Mouse (Mus musculus): Measurements from ENCODE around the gene Casq1. TPM values are rescaled to one million over a fixed set of nuclear protein-coding genes. Genes with fewer than 3 reads are reported as not detected.
A peak's percentile ranks its signal among the peaks of the same experiment; 100 is the strongest.

Casq1 gene
- polyA plus RNA-seq, 1 experiment from 2014 or later = 1.6 TPM

DNA sequence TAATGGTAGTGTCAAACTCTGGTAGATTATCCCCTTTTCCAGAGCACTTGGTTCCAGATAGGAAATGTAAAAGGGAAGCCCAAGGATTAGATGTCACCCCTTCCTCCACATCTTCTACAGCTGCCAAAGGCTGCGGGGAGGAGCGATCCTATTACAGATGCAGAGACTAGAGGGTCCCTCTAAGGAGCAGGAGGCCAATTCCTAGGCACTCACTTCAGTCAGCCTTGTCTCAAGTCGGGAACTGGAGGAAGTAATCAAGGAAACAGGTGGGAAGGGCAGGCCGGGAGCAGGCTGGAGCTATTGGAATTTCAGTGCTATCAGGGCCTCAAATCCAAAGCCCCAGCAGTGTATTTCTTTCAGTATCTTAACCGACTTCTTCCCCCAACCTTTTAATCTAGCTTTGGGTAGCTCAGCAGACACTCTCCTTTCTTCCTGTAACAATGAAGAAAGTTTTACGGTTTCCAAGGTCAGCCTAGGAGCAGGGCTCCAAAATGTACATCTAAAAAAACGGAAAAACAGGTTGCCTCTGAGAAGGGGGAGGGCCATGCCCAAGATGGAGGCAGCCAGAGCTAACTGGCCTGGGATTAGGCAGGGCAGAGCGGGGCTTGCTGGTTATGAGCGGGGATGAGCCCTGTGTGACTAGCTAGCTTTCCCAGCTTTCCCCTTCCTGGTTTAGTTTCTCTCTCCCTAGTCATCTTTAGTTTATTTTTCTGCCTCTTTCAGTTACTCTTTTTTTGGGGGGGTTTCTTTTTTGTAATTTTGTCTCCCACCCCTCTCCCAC is 15.4 kb downstream of the Casq1 start:
- Histone ChIP-seq H3K4me1 (peaks cover 71% of the 10 kb centered on the region), H3K36me3 (peaks cover 36% of the 10 kb centered on the region), H3K27me3 (ENCODE audit: low read depth, poor library complexity, severe bottlenecking) (no peaks in the 10 kb centered on the region), H3K9me3 (replicated peaks) (no peaks in the 10 kb centered on the region), H3K27ac (peak overlapping the region; percentile 77), H3K4me3 (0 out of 2 replicates have a peak overlapping the region, but pooled peaks have one; percentile 68)
- DNase-seq (ENCODE audit: low spot score) = no peak
- WGBS = 24% methylated on average over 9 of the region's 9 CpGs

DNA sequence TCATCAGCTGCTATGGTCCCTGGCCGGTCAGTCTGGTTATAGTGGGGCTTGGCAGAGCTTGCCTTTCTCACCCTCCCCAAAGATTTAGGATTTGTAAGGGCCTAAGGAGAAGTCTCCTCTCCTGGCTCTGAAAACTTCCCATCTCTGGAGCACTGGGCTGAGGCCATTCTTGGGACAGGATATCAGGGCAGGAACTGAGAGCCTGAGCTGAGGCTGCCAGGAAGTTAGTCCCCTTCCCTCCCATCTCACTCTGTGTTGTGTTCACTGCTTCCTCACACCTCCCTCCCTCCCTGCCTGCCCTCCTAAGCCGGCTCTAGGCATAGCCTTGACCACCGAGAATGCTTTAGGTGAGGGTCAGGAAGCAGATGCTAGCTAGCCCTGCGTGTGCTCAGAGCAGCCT is 16.1 kb downstream of the Casq1 start:
- Histone ChIP-seq H3K4me1 (peaks cover 71% of the 10 kb centered on the region), H3K27ac (peak overlapping the region; percentile 77), H3K9me3 (replicated peaks) (no peaks in the 10 kb centered on the region), H3K36me3 (peaks cover 40% of the 10 kb centered on the region), H3K27me3 (ENCODE audit: low read depth, poor library complexity, severe bottlenecking) (no peaks in the 10 kb centered on the region), H3K4me3 (peak overlapping the region; percentile 18; the same call in 1 of the 2 replicates)
- DNase-seq (ENCODE audit: low spot score) = no peak
- WGBS = 8% methylated on average over 4 of the region's 4 CpGs

GRCm38 (mm10) chr1:172202894-172203522 is 16.7 kb downstream of the Casq1 start:
- H3K27me3 ChIP-seq (ENCODE audit: low read depth, poor library complexity, severe bottlenecking) = no peaks in the 10 kb centered on the region
- H3K27ac ChIP-seq = peak overlapping the region; percentile 77
- peaks cover 46% of the 10 kb centered on the region for H3K36me3 ChIP-seq
- 32% methylated on average over 2 of the region's 2 CpGs for WGBS
- H3K9me3 ChIP-seq (replicated peaks) = no peaks in the 10 kb centered on the region
- H3K4me3 ChIP-seq = peak overlapping the region; percentile 18; the same call in 1 of the 2 replicates
- peak; percentile 53 for DNase-seq (ENCODE audit: low spot score)
- peaks cover 71% of the 10 kb centered on the region for H3K4me1 ChIP-seq

DNA sequence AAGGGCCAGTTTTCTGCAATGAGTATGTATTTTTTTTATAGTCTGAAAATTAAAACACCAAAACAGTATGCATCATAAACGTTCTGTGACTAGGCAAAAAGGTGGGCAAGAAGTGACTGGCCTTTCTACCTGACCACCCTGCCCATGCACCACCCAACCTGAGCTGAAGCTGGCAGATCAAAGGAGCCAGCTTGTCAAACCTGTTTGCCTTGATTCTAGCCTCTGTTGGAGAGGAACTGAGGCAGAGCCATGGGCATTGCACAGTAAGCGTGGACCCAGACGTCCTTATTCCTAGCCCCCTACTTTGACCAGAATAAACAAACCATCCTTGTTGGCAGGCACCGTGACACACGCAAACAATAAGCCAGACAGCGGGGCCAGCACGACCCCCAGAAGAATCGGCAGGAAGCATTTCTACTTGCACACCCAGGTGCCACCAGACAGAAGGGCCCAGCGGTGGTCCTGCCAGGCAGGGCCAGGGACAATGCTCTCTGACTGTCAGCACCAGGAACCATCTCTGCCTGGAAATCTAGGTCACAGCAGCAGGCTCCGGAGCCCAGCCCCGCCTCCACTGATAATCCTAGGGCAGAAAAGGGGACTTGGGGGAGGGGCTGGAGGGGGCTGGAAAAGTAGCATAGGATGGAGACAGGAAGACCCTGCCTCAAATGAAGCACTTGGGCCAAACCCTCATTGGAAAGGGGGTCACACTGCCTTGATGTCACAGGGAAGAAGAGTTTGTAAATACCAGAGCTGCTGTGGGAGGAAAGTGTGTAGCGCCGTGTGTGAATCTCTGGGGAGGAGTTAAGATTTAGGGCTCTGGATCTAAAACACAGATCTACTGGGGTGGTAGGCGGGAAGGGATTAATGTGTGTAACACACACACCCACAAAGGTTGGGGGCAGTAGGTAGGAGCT is 17.4 kb downstream of the Casq1 start:
- H3K9me3 ChIP-seq (replicated peaks) = no peaks in the 10 kb centered on the region
- H3K4me3 ChIP-seq = 0 out of 2 replicates have a peak overlapping the region, but pooled peaks have one; percentile 17
- 23% methylated on average over 14 of the region's 14 CpGs for WGBS
- H3K27ac ChIP-seq = peak overlapping the region; percentile 77
- peaks cover 68% of the 10 kb centered on the region for H3K4me1 ChIP-seq
- H3K27me3 ChIP-seq (ENCODE audit: low read depth, poor library complexity, severe bottlenecking) = no peaks in the 10 kb centered on the region
- H3K36me3 ChIP-seq = peaks cover 54% of the 10 kb centered on the region
- DNase-seq (ENCODE audit: low spot score) = no peak

- Histone ChIP-seq H3K27ac (peak overlapping the region; percentile 21; the same call in 1 of the 2 replicates), H3K9me3 (replicated peaks) (no peaks in the 10 kb centered on the region), H3K4me3 (no peak overlapping the region), H3K27me3 (ENCODE audit: low read depth, poor library complexity, severe bottlenecking) (no peaks in the 10 kb centered on the region), H3K4me1 (peaks cover 56% of the 10 kb centered on the region), H3K36me3 (peaks cover 66% of the 10 kb centered on the region)
- WGBS = 55% methylated on average over 7 of the region's 7 CpGs
- DNase-seq (ENCODE audit: low spot score) = no peak
Measured at GRCm38 (mm10) chr1:172200871-172201447, 18.7 kb downstream of the Casq1 start.

- H3K27ac ChIP-seq = no peak overlapping the region
- peaks cover 74% of the 10 kb centered on the region for H3K36me3 ChIP-seq
- H3K27me3 ChIP-seq (ENCODE audit: low read depth, poor library complexity, severe bottlenecking) = no peaks in the 10 kb centered on the region
- no peaks in the 10 kb centered on the region for H3K9me3 ChIP-seq (replicated peaks)
- no peak overlapping the region for H3K4me3 ChIP-seq
- DNase-seq (ENCODE audit: low spot score) = no peak
- H3K4me1 ChIP-seq = peaks cover 48% of the 10 kb centered on the region
- 77% methylated on average over 5 of the region's 5 CpGs for WGBS
Measured at GRCm38 (mm10) chr1:172200161-172200560, 19.5 kb downstream of the Casq1 start.

DNA sequence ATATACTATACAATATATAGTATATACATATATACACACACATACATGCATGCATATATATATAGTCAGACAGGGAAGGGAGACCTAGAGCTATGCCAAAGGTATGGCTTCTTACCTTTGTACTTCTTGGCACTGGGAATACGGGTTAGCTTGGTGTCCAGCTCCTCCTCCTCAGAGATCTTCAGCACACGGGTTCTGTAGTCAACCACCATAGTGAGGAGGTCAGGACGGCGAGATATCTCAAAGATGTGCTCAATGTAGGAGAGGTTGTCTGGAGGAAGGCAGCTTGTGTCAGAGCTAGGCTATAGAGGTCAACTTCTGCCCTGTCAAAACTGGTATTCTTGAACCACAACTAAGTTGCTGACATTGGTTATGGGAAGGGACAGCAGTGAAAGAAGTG is 20.7 kb downstream of the Casq1 start:
- Histone ChIP-seq H3K9me3 (replicated peaks) (no peaks in the 10 kb centered on the region), H3K27me3 (ENCODE audit: low read depth, poor library complexity, severe bottlenecking) (no peaks in the 10 kb centered on the region), H3K4me3 (no peak overlapping the region), H3K4me1 (peaks cover 36% of the 10 kb centered on the region), H3K27ac (no peak overlapping the region), H3K36me3 (peaks cover 86% of the 10 kb centered on the region)
- no peak for DNase-seq (ENCODE audit: low spot score)
- WGBS = 92% methylated on average over 4 of the region's 4 CpGs

DNA sequence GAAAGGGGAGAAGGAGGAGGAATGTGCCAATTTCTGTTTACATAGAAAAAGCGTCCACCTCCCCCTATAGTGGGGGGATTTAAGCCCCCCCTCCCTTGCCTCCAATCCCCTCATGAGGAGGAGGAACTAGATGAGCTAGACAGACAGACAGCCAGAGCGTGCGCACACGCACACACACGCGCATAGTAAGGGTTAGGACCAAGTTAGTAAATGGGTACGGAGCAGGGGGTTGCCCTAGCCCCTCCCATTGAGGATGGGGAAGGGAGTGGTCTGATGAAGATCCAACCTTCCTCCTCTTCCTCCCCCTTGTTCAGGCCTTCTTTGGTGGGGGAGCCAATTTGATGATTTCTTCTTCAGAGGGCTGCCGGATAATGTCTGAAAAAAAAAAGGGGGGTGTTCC is 21.4 kb downstream of the Casq1 start:
- Histone ChIP-seq H3K27me3 (ENCODE audit: low read depth, poor library complexity, severe bottlenecking) (no peaks in the 10 kb centered on the region), H3K4me3 (no peak overlapping the region), H3K9me3 (replicated peaks) (no peaks in the 10 kb centered on the region), H3K36me3 (peaks cover 92% of the 10 kb centered on the region), H3K27ac (no peak overlapping the region), H3K4me1 (peaks cover 29% of the 10 kb centered on the region)
- 92% methylated on average over 8 of the region's 8 CpGs for WGBS
- DNase-seq (ENCODE audit: low spot score) = no peak

- DNase-seq (ENCODE audit: low spot score) = no peak
- H3K27ac ChIP-seq = no peak overlapping the region
- H3K4me3 ChIP-seq = no peak overlapping the region
- no peaks in the 10 kb centered on the region for H3K27me3 ChIP-seq (ENCODE audit: low read depth, poor library complexity, severe bottlenecking)
- H3K9me3 ChIP-seq (replicated peaks) = no peaks in the 10 kb centered on the region
- H3K36me3 ChIP-seq = peaks cover 93% of the 10 kb centered on the region
- WGBS = 90% methylated on average over 5 of the region's 5 CpGs
- H3K4me1 ChIP-seq = peaks cover 25% of the 10 kb centered on the region
Measured at GRCm38 (mm10) chr1:172197851-172198250, 21.8 kb downstream of the Casq1 start.

GRCm38 (mm10) chr1:172197146-172197545 is 22.5 kb downstream of the Casq1 start:
- no peak for DNase-seq (ENCODE audit: low spot score)
- 93% methylated on average over 3 of the region's 3 CpGs for WGBS
- peaks cover 17% of the 10 kb centered on the region for H3K4me1 ChIP-seq

GRCm38 (mm10) chr1:172194435-172194834 is 25.2 kb downstream of the Casq1 start:
- Histone ChIP-seq H3K36me3 (peaks cover 94% of the 10 kb centered on the region), H3K4me1 (no peaks in the 10 kb centered on the region), H3K27me3 (ENCODE audit: low read depth, poor library complexity, severe bottlenecking) (no peaks in the 10 kb centered on the region), H3K27ac (no peak overlapping the region), H3K4me3 (no peak overlapping the region), H3K9me3 (replicated peaks) (no peaks in the 10 kb centered on the region)
- WGBS = 85% methylated on average over 8 of the region's 8 CpGs
- no peak for DNase-seq (ENCODE audit: low spot score)

More at GRCm38 (mm10) chr1:172197146-172197545, 22.5 kb downstream of the Casq1 start:
- Histone ChIP-seq H3K9me3 (replicated peaks) (no peaks in the 10 kb centered on the region), H3K27ac (no peak overlapping the region), H3K27me3 (ENCODE audit: low read depth, poor library complexity, severe bottlenecking) (no peaks in the 10 kb centered on the region), H3K36me3 (peaks cover 94% of the 10 kb centered on the region), H3K4me3 (no peak overlapping the region)

DNA sequence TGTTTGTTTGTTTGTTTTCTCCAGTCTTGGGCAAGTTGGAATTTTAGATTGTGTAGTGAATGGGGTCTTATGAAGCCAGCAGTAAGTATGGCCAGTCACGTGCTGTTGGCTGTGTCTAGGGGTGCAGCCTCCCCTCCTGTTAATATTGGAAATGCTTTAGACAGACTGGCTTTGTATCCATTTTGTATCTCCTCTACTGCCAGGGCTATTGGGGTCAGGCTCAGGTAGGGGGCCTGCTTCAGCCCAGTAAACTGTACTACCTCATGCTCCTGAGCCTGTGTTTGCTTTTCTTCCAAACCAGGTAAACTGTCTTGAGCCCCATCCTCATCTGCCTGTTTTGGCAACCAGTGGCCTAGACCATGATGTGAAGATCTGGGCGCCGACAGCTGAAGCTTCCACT is 27.5 kb downstream of the Casq1 start:
- WGBS = 91% methylated on average over 3 of the region's 3 CpGs

More for the DNA sequence above, 27.5 kb downstream of the Casq1 start:
- Histone ChIP-seq H3K9me3 (replicated peaks) (no peaks in the 10 kb centered on the region), H3K4me3 (no peak overlapping the region), H3K27me3 (ENCODE audit: low read depth, poor library complexity, severe bottlenecking) (no peaks in the 10 kb centered on the region), H3K4me1 (no peaks in the 10 kb centered on the region), H3K27ac (no peak overlapping the region), H3K36me3 (peaks cover 96% of the 10 kb centered on the region)
- DNase-seq (ENCODE audit: low spot score) = no peak
